In the genomic region with DNA sequence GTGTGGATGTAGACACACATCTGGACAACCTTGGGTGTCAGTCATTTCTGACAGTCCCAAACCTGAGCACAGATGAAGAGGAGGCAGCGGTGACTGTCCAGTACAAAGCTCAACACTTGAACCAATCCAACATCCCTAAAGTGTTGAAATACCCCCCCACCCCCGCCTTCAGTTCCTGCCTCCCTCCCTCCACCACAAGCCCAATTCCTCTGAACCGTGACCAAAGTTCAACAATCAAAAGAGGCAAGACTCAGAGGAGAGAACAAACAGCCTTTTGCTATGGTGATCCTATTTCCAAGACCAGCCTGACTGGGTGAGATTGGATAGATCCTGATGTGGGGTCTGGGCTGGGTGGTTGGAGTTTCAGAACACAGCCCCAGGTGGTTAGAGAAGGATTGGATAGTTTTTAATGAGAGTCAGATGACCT, we compare ENCODE assay signal across 10 mouse cellular contexts. TPM values are rescaled to one million over a fixed set of nuclear protein-coding genes. Genes with fewer than 3 reads are reported as not detected.
DNase-seq lines count a peak whose midpoint lies in the region; ATAC-seq and TF ChIP-seq lines count a peak whose summit lies in the region.
"Had no signal": no experiment of that assay in that cellular context is flagged by ENCODE, and none has a peak within 500 bp of the region (broad histone marks: within the 10 kb centered on the region; RNA-seq: fewer than 3 reads in every experiment).

No protein-coding gene starts in this region.

- H3K4me1 ChIP-seq in lung, embryonic 14.5 days (ENCODE audit: insufficient read depth) = no peaks in the 10 kb centered on the region
- H3K4me1 ChIP-seq in hindbrain, embryonic 15.5 days (replicated peaks) = peaks cover 28% of the 10 kb centered on the region
- peaks cover 10% of the 10 kb centered on the region for H3K4me1 ChIP-seq in liver, embryonic 16.5 days (ENCODE audit: control insufficient read depth, low read depth, low read length)
- no peaks in the 10 kb centered on the region for H3K4me1 ChIP-seq in heart, embryonic 11.5 days (ENCODE audit: control insufficient read depth, insufficient read depth, low read length)

- H3K36me3 ChIP-seq in lung, embryonic 14.5 days (ENCODE audit: insufficient read depth) = no peaks in the 10 kb centered on the region
- H3K36me3 ChIP-seq in hindbrain, embryonic 15.5 days = no peaks in the 10 kb centered on the region
- no peaks in the 10 kb centered on the region for H3K36me3 ChIP-seq in liver, embryonic 16.5 days (ENCODE audit: control insufficient read depth, insufficient read depth)
- no peaks in the 10 kb centered on the region for H3K36me3 ChIP-seq in heart, embryonic 11.5 days (ENCODE audit: control insufficient read depth, insufficient read depth, low read length)

- no peak for TF ChIP-seq CTCF in lung, embryonic 14.5 days (IDR thresholded peaks at IDR 0.05; ENCODE audit: low read depth)

- H3K27me3 ChIP-seq in lung, embryonic 14.5 days (ENCODE audit: insufficient read depth, low read length) = no peaks in the 10 kb centered on the region
- H3K27me3 ChIP-seq in hindbrain, embryonic 15.5 days = no peaks in the 10 kb centered on the region
- no peaks in the 10 kb centered on the region for H3K27me3 ChIP-seq in liver, embryonic 16.5 days (ENCODE audit: control insufficient read depth, insufficient read depth, low read depth, low read length)
- H3K27me3 ChIP-seq in heart, embryonic 11.5 days (ENCODE audit: control insufficient read depth, insufficient read depth, low read length) = no peaks in the 10 kb centered on the region
- H3K27me3 ChIP-seq: CH12.LX had no signal

- no peak overlapping the region for H3K4me2 ChIP-seq in lung, embryonic 14.5 days
- peak overlapping the region; percentile 41 for H3K4me2 ChIP-seq in hindbrain, embryonic 15.5 days
- peak overlapping the region; percentile 35; the same call in 1 of the 2 replicates for H3K4me2 ChIP-seq in liver, embryonic 16.5 days (ENCODE audit: low read depth, low read length)
- no peak overlapping the region for H3K4me2 ChIP-seq in heart, embryonic 11.5 days

- no peak for DNase-seq in lung, embryonic 14.5 days
- DNase-seq in lung, postnatal 14 days = no peak
- peak; percentile 86 for DNase-seq in yolk sac, embryonic 10.5 days (ENCODE audit: low spot score)
- DNase-seq in left cerebral cortex, postnatal 14 days (ENCODE audit: low spot score in 2 of 2) = no peak
- no peak for DNase-seq in left cerebral cortex, postnatal 4 days

- H3K27ac ChIP-seq in lung, embryonic 14.5 days (ENCODE audit: low read depth) = no peak overlapping the region
- H3K27ac ChIP-seq in hindbrain, embryonic 15.5 days (replicated peaks) = peak overlapping the region; percentile 75
- H3K27ac ChIP-seq in liver, embryonic 16.5 days (ENCODE audit: low read length) = peak overlapping the region; percentile 55
- no peak overlapping the region for H3K27ac ChIP-seq in heart, embryonic 11.5 days (ENCODE audit: low read depth, low read length)
- H3K27ac ChIP-seq: heart, adult 2 months had no signal

- ATAC-seq in lung, embryonic 14.5 days (ENCODE audit: insufficient read depth) = peak; percentile 42
- peak; percentile 43; the same call in 1 of the 2 replicates for ATAC-seq in hindbrain, embryonic 15.5 days (ENCODE audit: low FRiP score, low read depth)
- ATAC-seq in liver, embryonic 16.5 days (ENCODE audit: low read depth) = peak; percentile 75
- no peak for ATAC-seq in heart, embryonic 11.5 days (replicated peaks; ENCODE audit: insufficient number of reproducible peaks, low FRiP score, low TSS enrichment)

- intact Hi-C loops in left cerebral cortex, postnatal 14 days (cut with DNase I) = no loop called here
- intact Hi-C loops in left cerebral cortex, postnatal 4 days (cut with DNase I) = no loop called here

- no peak overlapping the region for H3K4me3 ChIP-seq in lung, embryonic 14.5 days (ENCODE audit: low read depth, low read length)
- no peak overlapping the region for H3K4me3 ChIP-seq in hindbrain, embryonic 15.5 days
- H3K4me3 ChIP-seq in liver, embryonic 16.5 days (ENCODE audit: low read depth, low read length) = no peak overlapping the region
- no peak overlapping the region for H3K4me3 ChIP-seq in heart, embryonic 11.5 days (ENCODE audit: low read depth, low read length)
- H3K4me3 ChIP-seq: heart, adult 2 months had no signal

- no peak overlapping the region for H3K9ac ChIP-seq in lung, embryonic 14.5 days
- no peak overlapping the region for H3K9ac ChIP-seq in hindbrain, embryonic 15.5 days
- H3K9ac ChIP-seq in liver, embryonic 16.5 days (ENCODE audit: low read depth, low read length) = no peak overlapping the region
- no peak overlapping the region for H3K9ac ChIP-seq in heart, embryonic 11.5 days (ENCODE audit: low read depth, low read length)

- H3K9me3 ChIP-seq in lung, embryonic 14.5 days (ENCODE audit: low read depth, low read length) = no peaks in the 10 kb centered on the region
- no peaks in the 10 kb centered on the region for H3K9me3 ChIP-seq in hindbrain, embryonic 15.5 days
- no peaks in the 10 kb centered on the region for H3K9me3 ChIP-seq in liver, embryonic 16.5 days (replicated peaks; ENCODE audit: control insufficient read depth, low read length)
- no peaks in the 10 kb centered on the region for H3K9me3 ChIP-seq in heart, embryonic 11.5 days (replicated peaks; ENCODE audit: control insufficient read depth, low read length)

- 22% methylated on average over 3 of the region's 3 CpGs for WGBS in lung, embryonic 14.5 days
- WGBS in hindbrain, embryonic 15.5 days = 2% methylated on average over 3 of the region's 3 CpGs
- WGBS in liver, embryonic 16.5 days (ENCODE audit: insufficient replicate concordance) = 38% methylated on average over 3 of the region's 3 CpGs
- 33% methylated on average over 3 of the region's 3 CpGs for WGBS in heart, embryonic 11.5 days (ENCODE audit: insufficient replicate concordance)

RNA-seq across cellular contexts. Expression of a gene that starts 4.5 kb away (rescaled TPM):
- polyA plus RNA-seq in lung, embryonic 14.5 days (2014; fragmentation: Nextera tagmentation; extraction: Ambion mirVana) = 51.5 and 52.7 TPM in 2 replicates
- 96.4 and 106 TPM in 2 replicates for polyA plus RNA-seq in hindbrain, embryonic 15.5 days (2015; fragmentation: Nextera tagmentation; extraction: Ambion mirVana)
- polyA plus RNA-seq in liver, embryonic 16.5 days (2015; fragmentation: Nextera tagmentation; extraction: Ambion mirVana) = 46.9 and 53.1 TPM in 2 replicates
- 32.4 and 37.4 TPM in 2 replicates for polyA plus RNA-seq in heart, embryonic 11.5 days (2014; fragmentation: Nextera tagmentation; extraction: Ambion mirVana)
- 10 to 100 TPM; 81.0 to 81.1 TPM for total RNA-seq in left cerebral cortex, postnatal 14 days (2021)
- 10 to 100 TPM; 77.3 to 80.5 TPM for total RNA-seq in left cerebral cortex, postnatal 4 days (2021)

RNA-seq across cellular contexts. Expression of a gene that starts 41.9 kb away (rescaled TPM):
- 40.5 and 45.7 TPM in 2 replicates for polyA plus RNA-seq in lung, embryonic 14.5 days (2014; fragmentation: Nextera tagmentation; extraction: Ambion mirVana)
- polyA plus RNA-seq in hindbrain, embryonic 15.5 days (2015; fragmentation: Nextera tagmentation; extraction: Ambion mirVana) = 83.9 and 89.3 TPM in 2 replicates
- polyA plus RNA-seq in liver, embryonic 16.5 days (2015; fragmentation: Nextera tagmentation; extraction: Ambion mirVana) = 7.8 and 10.5 TPM in 2 replicates
- 33.1 and 44.9 TPM in 2 replicates for polyA plus RNA-seq in heart, embryonic 11.5 days (2014; fragmentation: Nextera tagmentation; extraction: Ambion mirVana)
- 10 to 100 TPM; 84.9 to 87.5 TPM for total RNA-seq in left cerebral cortex, postnatal 14 days (2021)
- total RNA-seq in left cerebral cortex, postnatal 4 days (2021) = 10 to 100 TPM; 53.8 to 68.7 TPM

Comparison
In these comparisons a context has a peak if more than half of its experiments do, and no peak if none do; other contexts are left out.
1. H3K27ac ChIP-seq: peak in hindbrain, embryonic 15.5 days (single experiment) and liver, embryonic 16.5 days (single experiment); none in lung, embryonic 14.5 days (single experiment) and heart, embryonic 11.5 days (single experiment).
2. H3K4me2 ChIP-seq: peak in hindbrain, embryonic 15.5 days (single experiment) and liver, embryonic 16.5 days (single experiment); none in lung, embryonic 14.5 days (single experiment) and heart, embryonic 11.5 days (single experiment).